Mouse (Mus musculus): ENCODE results near the gene Cntnap5a. TPM values are rescaled to one million over a fixed set of nuclear protein-coding genes. Genes with fewer than 3 reads are reported as not detected.
"Not testable (repeated sequence)": the region's sequence is repeated elsewhere in the genome, so short reads cannot be mapped to it uniquely, and the experiment has no call there.

The Cntnap5a gene
- total RNA-seq, 1 experiment from 2014 or later = 7.8 TPM

- no peak for DNase-seq
Measured at GRCm38 (mm10) chr1:116107010-116107723, 422.6 kb downstream of the Cntnap5a start.

GRCm38 (mm10) chr1:116107724-116108058, 423.1 kb downstream of the Cntnap5a start:
- no peak for DNase-seq

- no peak for DNase-seq
Measured at GRCm38 (mm10) chr1:116108381-116108780, 423.8 kb downstream of the Cntnap5a start.

- DNase-seq = no peak
Measured at GRCm38 (mm10) chr1:116125767-116126166, 441.2 kb downstream of the Cntnap5a start.

GRCm38 (mm10) chr1:116127085-116127484, 442.5 kb downstream of the Cntnap5a start:
- DNase-seq = no peak

GRCm38 (mm10) chr1:116128450-116129246, 444.1 kb downstream of the Cntnap5a start:
- DNase-seq = no peak

GRCm38 (mm10) chr1:116132471-116132870, 447.9 kb downstream of the Cntnap5a start:
- DNase-seq = no peak

GRCm38 (mm10) chr1:116149764-116150369, 465.3 kb downstream of the Cntnap5a start:
- no peak for DNase-seq

- DNase-seq = no peak
Measured at GRCm38 (mm10) chr1:116184471-116184870, 499.9 kb downstream of the Cntnap5a start.

GRCm38 (mm10) chr1:116188142-116188541, 503.6 kb downstream of the Cntnap5a start:
- not testable (repeated sequence) for DNase-seq

GRCm38 (mm10) chr1:116192299-116192698, 507.7 kb downstream of the Cntnap5a start:
- no peak for DNase-seq

GRCm38 (mm10) chr1:116216883-116217282, 532.3 kb downstream of the Cntnap5a start:
- DNase-seq = no peak

GRCm38 (mm10) chr1:116240538-116240937, 556.0 kb downstream of the Cntnap5a start:
- no peak for DNase-seq

GRCm38 (mm10) chr1:116243856-116244255, 559.3 kb downstream of the Cntnap5a start:
- no peak for DNase-seq

GRCm38 (mm10) chr1:116281144-116281543, 596.6 kb downstream of the Cntnap5a start:
- DNase-seq = no peak

GRCm38 (mm10) chr1:116283968-116284367, 599.4 kb downstream of the Cntnap5a start:
- no peak for DNase-seq

GRCm38 (mm10) chr1:116306555-116306954, 622.0 kb downstream of the Cntnap5a start:
- no peak for DNase-seq

- no peak for DNase-seq
Measured at GRCm38 (mm10) chr1:116311512-116311911, 627.0 kb downstream of the Cntnap5a start.

GRCm38 (mm10) chr1:116313269-116313668, 628.7 kb downstream of the Cntnap5a start:
- peak; percentile 9 for DNase-seq

GRCm38 (mm10) chr1:116324505-116324904, 639.9 kb downstream of the Cntnap5a start:
- no peak for DNase-seq

- no peak for DNase-seq
Measured at GRCm38 (mm10) chr1:116353669-116354068, 669.1 kb downstream of the Cntnap5a start.

- DNase-seq = no peak
Measured at GRCm38 (mm10) chr1:116365606-116366005, 681.0 kb downstream of the Cntnap5a start.

- DNase-seq = no peak
Measured at GRCm38 (mm10) chr1:116366171-116366570, 681.6 kb downstream of the Cntnap5a start.

Data from adrenal gland, postnatal 25 days (tissue).